Mouse (Mus musculus) natural killer cell, adult 2 months (primary cell): ENCODE data around the gene Epb41l1.

ENCODE experiments used
- DNase-seq, 2 experiments: peaks; one replicate each; pipeline ENCODE4 v3.0.0; 2022; ENCODE audit warnings: low spot score in 2 of 2

The Epb41l1 gene

DNA sequence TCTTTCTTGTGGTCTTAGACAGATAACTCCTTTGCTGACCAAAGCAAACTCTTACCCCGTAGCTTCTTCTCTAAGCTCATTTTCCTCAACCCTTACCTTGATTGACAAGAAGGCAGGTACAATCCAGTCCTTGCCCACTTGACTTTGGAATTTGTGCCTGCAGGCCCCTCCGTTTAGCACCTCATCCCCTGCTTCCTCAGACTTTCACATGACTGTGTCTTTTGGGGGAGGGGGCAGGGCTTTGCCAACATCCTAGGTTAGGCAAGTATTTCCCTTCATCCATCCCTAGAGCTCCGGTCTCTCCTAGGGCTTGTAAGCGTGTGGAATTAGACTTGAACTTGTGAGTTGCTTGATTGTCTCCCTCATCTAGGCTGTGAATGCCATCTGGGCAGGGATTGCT lies 3.0 kb downstream of the Epb41l1 start:
- DNase-seq = no peak

GRCm38 (mm10) chr2:156425618-156426017 lies 4.9 kb downstream of the Epb41l1 start:
- no peak for DNase-seq

GRCm38 (mm10) chr2:156426151-156426550 lies 5.4 kb downstream of the Epb41l1 start:
- no peak for DNase-seq

DNA sequence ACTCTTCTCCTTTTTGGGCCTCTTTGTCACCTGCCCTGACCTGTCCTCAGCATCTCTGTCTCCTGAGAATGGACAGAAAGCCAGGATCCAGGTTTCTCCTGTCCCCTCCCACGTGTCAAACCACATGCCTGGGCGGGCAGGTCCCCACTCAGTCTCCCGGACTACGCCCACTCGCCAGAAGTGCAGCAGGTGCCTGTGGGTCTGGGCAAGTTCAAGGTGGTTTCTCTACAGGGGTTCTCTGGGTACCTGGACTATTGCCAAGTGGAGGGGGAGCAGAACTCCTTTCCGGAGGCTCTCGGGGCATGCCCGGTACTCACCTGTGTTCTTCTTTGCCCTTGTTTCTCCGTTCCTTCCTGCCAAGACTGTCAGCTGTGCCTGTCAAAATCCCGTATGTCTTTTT lies 9.1 kb downstream of the Epb41l1 start:
- DNase-seq = no peak

- DNase-seq = no peak
Observed at GRCm38 (mm10) chr2:156430326-156430725, 9.6 kb downstream of the Epb41l1 start.

GRCm38 (mm10) chr2:156431409-156431808 lies 10.7 kb downstream of the Epb41l1 start:
- no peak for DNase-seq

DNA sequence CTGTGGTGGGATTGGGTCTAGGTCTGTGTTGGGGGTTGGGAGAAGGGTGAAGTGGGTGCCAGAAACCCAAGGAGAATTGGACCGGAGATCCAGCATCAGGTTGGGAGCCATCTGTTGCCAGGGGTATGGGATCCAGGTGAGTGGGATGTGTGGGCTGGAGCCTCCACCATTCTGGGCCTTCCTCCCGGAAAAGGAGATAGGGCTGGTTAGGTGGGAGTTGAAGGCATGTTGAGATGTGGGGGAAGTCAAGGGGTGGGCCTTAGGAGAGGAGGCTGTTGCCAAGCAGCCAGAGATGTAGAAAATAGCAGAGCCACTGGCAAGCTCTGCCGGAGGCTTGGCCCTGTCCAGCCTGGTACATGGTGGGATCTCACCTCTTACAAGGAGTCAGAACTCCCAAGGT lies 11.4 kb downstream of the Epb41l1 start:
- no peak for DNase-seq

GRCm38 (mm10) chr2:156432874-156433868 lies 12.5 kb downstream of the Epb41l1 start:
- DNase-seq = no peak

GRCm38 (mm10) chr2:156437637-156438036 lies 16.9 kb downstream of the Epb41l1 start:
- no peak for DNase-seq

- no peak for DNase-seq
Observed at GRCm38 (mm10) chr2:156439666-156440462, 19.2 kb downstream of the Epb41l1 start.

- peak in 1 of 2 experiments; percentile 25 for DNase-seq
Observed at GRCm38 (mm10) chr2:156441909-156442308, 21.2 kb downstream of the Epb41l1 start.

- no peak for DNase-seq
Observed at GRCm38 (mm10) chr2:156443323-156443722, 22.6 kb downstream of the Epb41l1 start.

DNA sequence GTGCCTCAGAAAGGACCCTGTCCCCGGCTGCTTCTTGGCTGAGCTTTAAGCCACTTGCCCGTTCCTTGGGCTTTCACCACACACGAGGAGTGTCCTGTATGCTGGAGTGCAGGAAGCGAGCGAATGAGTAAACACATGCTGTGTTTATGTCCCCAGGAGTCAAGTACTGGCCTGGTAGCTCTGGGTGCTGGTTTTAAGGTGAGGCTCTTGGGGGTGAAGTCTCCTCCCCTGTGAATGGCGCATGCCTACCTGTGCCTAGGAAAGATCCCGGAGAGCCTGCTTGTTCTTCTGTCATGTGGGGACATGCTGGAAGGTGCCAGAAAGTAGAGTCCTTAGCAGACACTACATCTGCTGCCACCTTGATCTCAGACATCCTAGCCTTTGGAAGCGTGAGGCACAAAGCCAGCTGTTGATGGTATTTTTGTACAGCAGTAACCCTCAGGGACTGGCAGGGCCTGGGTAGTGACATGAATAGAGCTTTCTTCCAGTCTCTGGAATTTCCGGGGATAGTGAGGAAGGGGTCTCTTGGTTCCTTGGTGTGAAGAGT lies 25.9 kb downstream of the Epb41l1 start:
- no peak for DNase-seq

GRCm38 (mm10) chr2:156447413-156448295 lies 26.9 kb downstream of the Epb41l1 start:
- DNase-seq = no peak

GRCm38 (mm10) chr2:156451225-156452148 lies 30.8 kb downstream of the Epb41l1 start:
- no peak for DNase-seq

GRCm38 (mm10) chr2:156452149-156452536 lies 31.4 kb downstream of the Epb41l1 start:
- DNase-seq = no peak

DNA sequence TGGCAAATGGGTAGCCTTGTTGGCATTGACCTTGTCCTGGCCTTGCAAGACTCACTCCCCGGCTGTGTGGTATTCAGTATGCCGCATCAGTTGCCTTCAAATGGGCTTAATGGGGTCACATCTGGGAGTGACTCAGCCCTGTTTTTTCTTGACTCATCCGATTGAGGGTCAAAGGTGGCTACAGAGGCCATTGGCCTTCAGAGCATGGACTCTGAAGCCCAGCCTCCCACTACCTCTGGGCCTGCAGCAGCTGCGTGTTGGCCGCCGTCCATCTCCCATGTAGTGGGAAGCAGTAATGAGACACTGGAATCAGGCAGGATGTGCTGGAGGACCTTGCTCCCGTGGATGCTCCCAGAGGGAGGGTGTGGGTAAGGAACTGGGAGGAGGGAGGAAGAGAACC lies 33.1 kb downstream of the Epb41l1 start:
- DNase-seq = no peak

- no peak for DNase-seq
Observed at GRCm38 (mm10) chr2:156455508-156456108, 34.9 kb downstream of the Epb41l1 start.

- DNase-seq = no peak
Observed at GRCm38 (mm10) chr2:156456386-156457342, 36.0 kb downstream of the Epb41l1 start.
